Mouse (Mus musculus): ENCODE data around the gene Cldn10.

DNA sequence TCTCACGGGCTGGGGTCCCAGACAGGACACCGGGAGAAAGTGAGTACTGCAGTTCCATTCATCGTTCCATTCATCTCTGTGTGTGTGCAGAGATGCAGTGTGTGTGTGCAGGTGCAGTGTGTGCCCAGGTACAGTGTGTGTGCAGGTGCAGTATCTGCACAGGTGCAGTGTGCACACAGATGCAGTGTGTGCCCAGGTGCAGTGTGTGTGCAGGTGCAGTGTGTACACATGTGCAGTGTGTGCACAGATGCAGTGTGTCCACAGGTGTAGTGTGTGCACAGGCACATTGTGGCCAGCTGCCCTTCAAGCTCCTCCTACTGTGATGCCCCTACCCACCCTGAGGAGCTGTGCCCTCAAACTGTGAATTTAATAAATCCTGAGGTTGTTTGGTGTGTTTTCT, 14.0 kb upstream of the Cldn10 start:
- TF ChIP-seq CTCF (IDR thresholded peaks at IDR 0.05; ENCODE audit: low read depth, low read length) (no peak), GATA2 (IDR thresholded peaks at IDR 0.05; ENCODE audit: borderline replicate concordance, low read depth, low read length) (no peak)
